Mouse (Mus musculus): ENCODE measurements at regions not wholly inside any gene's neighbourhood (a gene's known extent, or its start where the extent isn't known, plus 50 kb on each side); places are given as distances from the start of the nearest gene placed in this dataset.

- H3K4me1 ChIP-seq (ENCODE audit: control insufficient read depth, insufficient read depth, low read length): no peaks in the 10 kb centered on the region
- 56% methylated on average over 5 of the region's 5 CpGs for WGBS
These were observed 431.6 kb downstream of the 9330182O14Rik start for GRCm38 (mm10) chr15:40565716-40566115.

DNA sequence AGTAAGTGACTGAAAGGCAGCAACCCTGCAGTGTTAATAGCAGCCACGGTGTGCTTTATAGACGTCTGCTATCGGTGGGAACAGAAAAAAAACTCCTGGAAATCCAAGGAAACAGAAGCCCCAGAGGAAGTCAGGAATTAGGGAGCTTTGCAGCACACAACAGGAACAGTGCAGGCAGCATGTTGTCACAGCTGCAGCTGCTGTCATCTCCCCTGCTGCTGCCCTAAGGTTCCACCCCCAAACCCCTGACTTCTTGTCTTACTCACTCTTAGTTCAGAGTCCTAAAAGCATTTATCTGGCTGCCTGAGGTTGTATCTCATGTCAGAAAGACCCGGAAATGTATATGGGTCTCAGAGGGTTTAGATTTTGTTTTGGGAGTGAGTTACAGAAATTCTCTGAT is 432.3 kb downstream of the 9330182O14Rik start:
- no peak overlapping the region for H3K27ac ChIP-seq (ENCODE audit: low read length)
- no peaks in the 10 kb centered on the region for H3K27me3 ChIP-seq (replicated peaks; ENCODE audit: control insufficient read depth, insufficient read depth, low read length)
- no peaks in the 10 kb centered on the region for H3K9me3 ChIP-seq (ENCODE audit: control insufficient read depth, low read length)
- ATAC-seq: no peak
- H3K4me2 ChIP-seq (ENCODE audit: low read depth, low read length): no peak overlapping the region
- H3K4me1 ChIP-seq (ENCODE audit: control insufficient read depth, insufficient read depth, low read length): no peaks in the 10 kb centered on the region
- H3K36me3 ChIP-seq (ENCODE audit: control insufficient read depth, insufficient read depth, low read length): no peaks in the 10 kb centered on the region
- WGBS: 16% methylated on average over 4 of the region's 4 CpGs
- H3K4me3 ChIP-seq (ENCODE audit: low read length): no peak overlapping the region
- no peak overlapping the region for H3K9ac ChIP-seq (ENCODE audit: low read depth, low read length)

More at GRCm38 (mm10) chr15:40565716-40566115, 431.6 kb downstream of the 9330182O14Rik start:
- H3K4me3 ChIP-seq (ENCODE audit: low read length): no peak overlapping the region
- H3K9ac ChIP-seq (ENCODE audit: low read depth, low read length): no peak overlapping the region
- no peaks in the 10 kb centered on the region for H3K9me3 ChIP-seq (ENCODE audit: control insufficient read depth, low read length)
- H3K27me3 ChIP-seq (replicated peaks; ENCODE audit: control insufficient read depth, insufficient read depth, low read length): no peaks in the 10 kb centered on the region
- H3K36me3 ChIP-seq (ENCODE audit: control insufficient read depth, insufficient read depth, low read length): no peaks in the 10 kb centered on the region
- no peak overlapping the region for H3K4me2 ChIP-seq (ENCODE audit: low read depth, low read length)
- H3K27ac ChIP-seq (ENCODE audit: low read length): no peak overlapping the region
- no peak for ATAC-seq

DNA sequence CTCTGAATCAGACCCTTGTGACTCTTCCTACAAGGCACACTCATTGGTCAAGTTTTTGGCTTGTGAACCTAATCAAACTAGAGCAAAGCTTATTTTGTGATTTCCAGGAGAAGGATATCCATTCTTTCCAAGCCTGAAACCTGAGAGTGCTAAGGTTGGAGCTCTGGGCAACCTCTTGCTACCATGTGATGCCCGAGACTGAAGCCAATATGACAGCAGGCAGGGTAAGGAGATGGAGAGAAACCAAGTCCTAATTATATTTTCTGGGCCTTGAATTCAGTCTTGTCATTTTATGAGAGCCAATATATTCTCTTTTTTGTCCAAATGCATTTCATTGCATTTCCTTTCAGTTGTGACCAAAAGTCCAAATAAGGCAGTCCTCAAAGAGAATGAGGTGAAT is 434.5 kb downstream of the 9330182O14Rik start:
- H3K4me1 ChIP-seq (ENCODE audit: control insufficient read depth, insufficient read depth, low read length): no peaks in the 10 kb centered on the region
- no peaks in the 10 kb centered on the region for H3K9me3 ChIP-seq (ENCODE audit: control insufficient read depth, low read length)
- H3K9ac ChIP-seq (ENCODE audit: low read depth, low read length): no peak overlapping the region
- H3K27me3 ChIP-seq (replicated peaks; ENCODE audit: control insufficient read depth, insufficient read depth, low read length): no peaks in the 10 kb centered on the region
- WGBS: 86% methylated on average over 1 of the region's 1 CpGs
- no peak overlapping the region for H3K27ac ChIP-seq (ENCODE audit: low read length)
- no peak overlapping the region for H3K4me3 ChIP-seq (ENCODE audit: low read length)
- no peak for ATAC-seq
- no peak overlapping the region for H3K4me2 ChIP-seq (ENCODE audit: low read depth, low read length)
- no peaks in the 10 kb centered on the region for H3K36me3 ChIP-seq (ENCODE audit: control insufficient read depth, insufficient read depth, low read length)

All from intestine, embryonic 16.5 days (tissue).